Mouse (Mus musculus): Measurements from ENCODE around the gene Ppp2r5b. TPM values are rescaled to one million over a fixed set of nuclear protein-coding genes. Genes with fewer than 3 reads are reported as not detected.

Ppp2r5b gene
- polyA plus RNA-seq (2017; shearing (Covaris generic)): 1 to 10 TPM; 1.4 to 1.5 TPM

DNA sequence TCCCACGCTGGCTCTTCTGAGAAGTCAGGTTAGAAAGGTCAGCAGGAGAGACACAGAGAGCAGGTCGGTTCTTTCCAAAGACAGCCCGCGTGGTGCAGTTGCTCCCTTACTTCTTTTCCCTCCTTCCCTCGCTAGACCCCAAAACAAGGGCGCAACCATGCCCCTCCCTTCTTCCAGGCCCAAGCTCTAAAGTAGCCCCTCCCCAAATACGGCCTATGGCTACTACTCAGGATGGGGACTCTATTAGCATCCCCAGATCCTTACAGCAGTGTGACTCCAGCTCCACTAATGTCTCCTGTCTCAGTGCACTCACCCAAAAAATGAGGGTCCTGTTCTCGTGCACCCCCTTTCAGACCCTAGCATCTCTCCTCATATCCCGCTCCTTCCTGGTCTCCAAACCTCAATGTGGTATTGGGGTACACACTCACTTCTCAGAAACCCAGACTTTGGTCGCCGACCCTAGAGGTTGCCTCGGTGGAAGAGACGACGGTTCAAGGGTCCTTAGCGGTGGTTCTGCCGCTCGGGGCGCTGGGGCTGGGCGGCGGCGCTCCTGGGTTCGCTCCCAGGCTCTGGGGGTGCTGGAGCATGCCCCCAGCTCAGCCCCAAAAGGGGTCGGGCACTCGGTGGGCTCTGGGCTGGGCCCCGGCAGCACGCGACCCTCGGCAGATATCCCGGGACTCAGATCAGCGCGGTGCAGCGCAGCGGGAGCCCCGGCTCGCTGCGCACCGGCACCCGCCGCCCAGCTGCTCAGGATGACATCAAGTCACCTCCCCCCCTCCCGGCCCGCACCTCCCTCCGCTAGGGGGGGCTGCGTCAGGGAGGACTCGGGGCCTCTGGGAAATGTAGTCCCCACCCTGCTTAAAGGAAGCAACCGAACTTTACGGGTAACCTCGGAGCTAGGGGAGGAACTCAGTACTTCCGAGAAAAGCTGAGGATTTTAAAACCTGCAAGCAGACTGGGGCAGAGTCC lies at the start of gene Ppp2r5b:
Ppp2r5b (minus strand) TSS at position 789 of the 969 bp plus-strand sequence.
- ATAC-seq: peak; percentile 93

DNA sequence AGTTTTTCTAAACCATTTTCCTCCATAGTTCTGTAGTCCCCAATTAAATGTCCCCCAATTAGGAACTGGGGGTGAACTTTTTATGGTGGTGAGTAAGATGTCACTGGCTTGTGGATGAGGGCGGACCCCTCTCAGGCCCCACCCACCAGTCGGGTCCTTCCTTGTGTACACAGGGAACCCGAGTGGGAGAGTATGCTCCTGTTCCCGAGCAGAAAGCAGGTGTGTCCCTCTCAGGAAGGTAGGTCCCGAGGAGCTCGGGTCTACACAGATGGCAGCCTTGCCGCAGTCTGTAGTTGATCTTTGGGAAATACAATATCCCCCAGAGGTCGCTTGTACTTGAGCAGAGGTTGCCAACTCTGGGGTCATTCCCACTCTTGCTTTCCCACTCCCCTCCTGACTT lies 49.6 kb upstream of the Ppp2r5b start:
- no peak for ATAC-seq

DNA sequence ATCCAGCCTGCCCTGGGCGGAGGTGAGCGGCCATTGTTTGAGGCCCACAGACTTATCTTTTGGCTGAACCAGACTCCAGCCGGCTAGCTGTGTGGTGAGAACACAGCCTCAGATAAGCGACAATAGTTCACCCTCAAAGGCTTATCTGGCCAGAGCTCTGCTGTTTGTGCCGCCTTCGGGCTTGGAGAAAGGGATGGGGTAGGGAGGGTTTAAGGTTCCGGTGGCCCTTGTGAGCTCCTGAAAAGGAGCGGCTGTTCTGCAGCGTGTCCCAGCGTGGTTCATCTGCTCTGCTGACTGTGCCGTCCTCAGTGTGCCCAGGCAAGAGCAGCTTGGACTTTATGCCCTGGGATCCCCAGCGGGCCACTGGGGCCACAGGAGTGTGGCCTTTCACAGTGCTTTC lies 48.8 kb upstream of the Ppp2r5b start:
- ATAC-seq: no peak

DNA sequence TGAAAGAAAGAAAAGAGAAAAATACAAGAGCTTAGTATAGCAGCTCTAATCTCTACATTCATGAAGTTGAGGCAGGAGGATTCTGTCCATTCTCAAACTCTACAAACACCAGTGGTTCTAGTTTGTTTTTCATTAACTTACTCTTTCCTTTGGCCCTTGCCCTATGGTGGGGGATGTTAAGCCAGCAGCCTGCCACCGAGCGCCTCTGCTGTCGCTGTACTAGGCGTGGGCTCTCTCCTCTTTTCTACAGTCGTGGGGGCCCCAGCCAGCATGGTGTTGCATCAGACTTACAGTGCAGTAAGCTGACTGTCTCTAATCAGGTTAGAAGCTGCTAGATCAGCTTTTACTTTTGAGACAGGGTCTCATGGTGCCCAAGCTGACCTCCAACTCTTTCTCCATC lies 47.3 kb upstream of the Ppp2r5b start:
- ATAC-seq: no peak

DNA sequence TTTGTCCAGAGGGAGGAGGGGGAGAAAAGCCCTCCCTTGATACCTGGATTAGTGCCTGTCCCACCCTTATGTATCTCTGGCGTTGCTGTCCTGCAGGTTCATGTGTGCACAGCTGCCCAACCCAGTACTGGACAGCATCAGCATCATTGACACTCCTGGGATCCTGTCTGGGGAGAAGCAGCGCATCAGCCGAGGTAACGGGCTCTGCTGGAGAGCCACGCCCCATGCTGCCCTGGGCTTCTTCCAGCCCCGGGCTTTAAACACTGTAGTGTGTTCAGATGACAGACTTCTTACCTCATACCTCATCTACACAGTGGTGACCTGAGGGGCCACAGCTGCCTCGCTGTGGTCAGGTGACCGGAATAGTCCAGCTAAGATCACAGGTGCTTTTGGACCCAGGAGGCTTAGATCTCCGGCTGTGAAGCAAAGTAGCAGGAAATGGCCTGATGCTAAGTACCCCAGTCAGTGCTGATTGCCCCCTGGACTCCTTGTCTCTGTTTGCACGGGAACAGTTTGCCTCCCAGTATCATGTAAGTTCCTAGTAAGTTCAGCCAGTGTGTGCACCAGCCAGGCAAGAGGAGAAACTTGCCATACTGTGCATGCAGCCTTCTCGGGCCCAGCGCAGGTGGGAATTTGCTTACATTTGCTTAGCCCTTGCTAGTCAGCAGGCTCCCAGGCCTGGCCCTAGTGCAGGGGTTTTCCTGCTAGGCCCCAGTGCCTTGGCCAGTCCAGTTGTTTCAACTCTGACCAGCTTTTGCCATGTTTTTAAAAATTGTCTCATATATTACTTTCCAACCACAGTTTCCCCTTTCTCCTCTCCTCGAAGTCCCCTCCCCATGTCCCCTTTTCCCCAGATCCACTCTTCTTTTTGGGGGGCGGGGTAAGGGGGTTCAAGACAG lies 45.7 kb upstream of the Ppp2r5b start:
- ATAC-seq: no peak

DNA sequence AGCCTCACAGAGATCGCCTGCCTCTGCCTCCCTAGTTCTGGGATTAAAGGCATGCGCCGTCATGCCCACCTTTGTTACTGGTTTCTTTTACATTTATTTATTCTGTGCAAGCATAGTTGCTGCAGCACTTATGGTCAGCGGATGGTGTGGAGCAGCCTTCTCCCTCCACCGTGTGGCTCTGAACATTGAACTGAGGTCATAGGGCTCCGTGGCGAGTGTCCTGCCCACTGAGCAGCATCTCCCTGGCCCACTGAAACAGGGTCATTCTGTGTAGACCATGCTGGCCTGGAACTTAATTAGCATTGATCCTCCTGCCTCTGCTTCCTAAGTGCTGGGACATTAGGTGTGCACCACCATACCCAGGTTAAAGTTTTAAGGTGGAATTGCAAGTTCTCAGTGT lies 44.9 kb upstream of the Ppp2r5b start:
- ATAC-seq: no peak

DNA sequence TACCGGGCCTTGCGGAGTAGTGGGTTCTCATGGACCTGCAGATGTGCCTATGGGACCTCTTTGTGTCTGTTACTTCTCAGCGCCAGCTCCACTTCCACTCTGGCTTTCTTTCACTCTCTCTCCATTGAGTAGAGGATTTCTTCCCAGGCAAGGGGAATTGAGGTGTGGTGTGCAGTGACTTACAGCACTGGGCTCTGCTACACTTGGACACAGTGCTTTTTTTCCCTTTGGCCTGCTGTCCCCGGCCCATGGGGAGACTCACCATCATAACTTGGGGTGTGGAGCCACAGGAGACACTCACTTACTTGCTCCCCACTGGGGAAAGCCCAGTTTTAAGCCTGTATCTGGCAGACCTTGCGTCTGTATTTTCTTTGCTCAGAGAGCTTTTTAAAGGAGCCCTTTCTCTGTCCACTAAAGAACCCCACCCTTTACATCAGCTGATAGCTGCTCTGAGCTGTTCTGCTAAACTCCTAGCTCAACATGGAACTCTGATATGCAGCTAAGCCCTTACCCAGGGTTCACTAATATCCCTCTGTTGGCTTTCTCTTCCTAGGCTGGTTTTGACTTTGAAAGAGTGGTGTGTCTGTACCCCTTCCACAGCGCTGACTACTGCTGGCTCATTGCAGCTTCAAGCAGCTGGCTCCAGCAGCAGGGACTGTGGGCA lies 43.9 kb upstream of the Ppp2r5b start:
- ATAC-seq: no peak

DNA sequence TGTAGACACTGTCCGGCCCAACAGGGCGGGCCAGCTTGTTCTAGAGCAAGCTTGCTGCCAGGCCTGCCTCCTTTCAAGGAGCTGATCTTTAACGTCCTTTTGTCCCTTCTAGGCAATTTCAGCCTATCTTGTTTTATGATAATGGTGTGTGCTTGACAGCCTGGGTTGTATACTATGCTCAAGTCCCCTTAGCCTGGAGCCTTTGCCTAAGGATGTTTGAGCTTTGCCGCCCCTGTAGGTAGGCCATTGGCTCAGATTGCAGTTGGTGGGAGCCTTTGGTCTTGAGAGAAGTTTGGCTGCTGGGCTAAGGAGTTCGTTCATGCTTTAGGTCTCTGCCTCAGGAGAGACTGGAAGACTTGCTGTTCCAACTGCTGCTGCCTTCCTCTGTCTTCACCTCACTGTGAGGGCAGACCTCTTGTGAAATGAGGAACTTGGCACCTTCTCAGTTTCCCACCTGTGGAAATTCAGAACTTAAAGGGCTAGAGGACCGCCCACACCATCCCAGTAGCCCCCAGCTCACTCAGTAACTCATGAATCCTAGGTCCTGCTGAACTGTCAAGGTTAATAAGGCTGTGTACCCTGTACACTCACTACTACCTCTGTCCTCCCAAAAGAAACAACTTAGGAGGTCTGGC lies 42.9 kb upstream of the Ppp2r5b start:
- no peak for ATAC-seq

DNA sequence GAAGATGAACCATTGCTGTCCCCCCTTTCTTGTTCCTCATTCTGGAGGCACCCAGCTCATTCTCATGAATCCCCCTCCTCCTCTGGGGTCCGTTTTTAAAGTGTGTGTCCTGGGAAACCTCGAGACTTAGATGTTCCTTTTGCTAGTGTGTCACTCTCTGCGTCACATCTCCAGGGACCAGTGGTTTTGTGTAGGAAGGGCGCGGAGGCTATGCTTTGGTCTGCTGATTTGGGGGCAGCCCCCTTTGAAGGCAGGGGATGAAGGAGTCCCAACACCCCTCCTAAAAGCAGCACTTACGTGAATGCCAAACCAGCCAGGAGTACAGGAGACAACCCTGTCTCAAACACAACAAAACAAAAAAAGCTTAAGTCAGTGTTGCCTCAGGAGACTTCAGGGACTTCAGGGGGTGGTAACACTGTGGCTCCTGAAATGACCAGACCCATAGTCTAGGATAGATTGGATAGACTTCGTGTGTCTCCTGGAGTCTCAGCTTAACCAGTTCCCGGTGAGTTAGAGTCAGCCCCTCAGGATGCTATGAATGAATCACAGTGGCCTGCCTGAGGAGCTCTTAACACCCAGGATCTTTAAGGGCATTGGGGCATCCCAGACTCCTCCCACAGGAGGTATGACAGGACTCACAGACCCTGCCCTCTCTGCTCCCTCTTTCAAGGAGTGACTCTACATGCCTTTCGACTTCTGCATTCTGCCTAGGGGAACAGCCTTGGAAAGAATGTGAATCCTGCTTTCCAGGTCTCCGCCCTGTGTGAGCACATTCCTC lies 42.2 kb upstream of the Ppp2r5b start:
- no peak for ATAC-seq

DNA sequence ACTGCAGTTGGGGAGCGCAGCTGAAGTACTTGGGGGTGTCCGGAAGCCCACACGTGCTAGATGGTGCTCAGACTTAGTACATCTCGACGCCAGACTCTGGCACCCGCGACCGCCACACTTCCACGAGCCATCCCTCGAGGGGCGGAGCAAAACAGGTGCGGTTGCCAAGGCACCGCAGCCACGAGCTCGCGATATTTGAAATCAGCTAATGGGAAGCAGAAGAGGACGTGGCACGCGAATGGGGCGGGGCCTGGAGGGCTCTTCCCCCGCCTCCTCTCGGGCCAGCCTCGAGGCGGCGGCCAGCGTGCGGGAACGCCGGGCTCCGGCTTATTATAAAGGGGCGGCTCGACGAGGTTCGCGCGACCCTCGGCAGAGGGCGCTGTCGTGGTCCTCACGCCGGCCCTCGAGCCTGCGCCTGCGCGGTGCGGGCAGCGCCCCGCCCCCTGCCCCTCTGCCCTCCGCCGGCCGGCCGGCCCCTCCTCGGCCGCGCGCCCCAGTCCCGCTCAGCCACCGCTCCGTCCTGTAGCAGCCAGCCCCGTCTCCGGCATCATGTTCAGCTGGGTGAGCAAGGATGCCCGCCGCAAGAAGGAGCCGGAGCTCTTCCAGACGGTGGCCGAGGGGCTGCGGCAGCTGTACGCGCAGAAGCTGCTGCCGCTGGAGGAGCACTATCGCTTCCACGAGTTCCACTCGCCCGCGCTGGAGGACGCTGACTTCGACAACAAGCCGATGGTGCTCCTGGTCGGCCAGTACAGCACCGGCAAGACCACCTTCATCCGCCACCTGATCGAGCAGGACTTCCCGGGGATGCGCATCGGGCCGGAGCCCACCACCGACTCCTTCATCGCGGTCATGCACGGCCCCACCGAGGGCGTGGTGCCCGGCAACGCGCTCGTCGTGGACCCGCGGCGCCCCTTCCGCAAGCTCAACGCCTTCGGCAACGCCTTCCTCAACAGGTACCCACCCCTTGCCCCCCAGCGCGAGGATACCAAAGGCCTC lies 41.1 kb upstream of the Ppp2r5b start, which contains the start of gene Ehd1:
Ehd1 (plus strand) TSS at position 300 of the 996 bp plus-strand sequence.
- ATAC-seq: peak; percentile 87

DNA sequence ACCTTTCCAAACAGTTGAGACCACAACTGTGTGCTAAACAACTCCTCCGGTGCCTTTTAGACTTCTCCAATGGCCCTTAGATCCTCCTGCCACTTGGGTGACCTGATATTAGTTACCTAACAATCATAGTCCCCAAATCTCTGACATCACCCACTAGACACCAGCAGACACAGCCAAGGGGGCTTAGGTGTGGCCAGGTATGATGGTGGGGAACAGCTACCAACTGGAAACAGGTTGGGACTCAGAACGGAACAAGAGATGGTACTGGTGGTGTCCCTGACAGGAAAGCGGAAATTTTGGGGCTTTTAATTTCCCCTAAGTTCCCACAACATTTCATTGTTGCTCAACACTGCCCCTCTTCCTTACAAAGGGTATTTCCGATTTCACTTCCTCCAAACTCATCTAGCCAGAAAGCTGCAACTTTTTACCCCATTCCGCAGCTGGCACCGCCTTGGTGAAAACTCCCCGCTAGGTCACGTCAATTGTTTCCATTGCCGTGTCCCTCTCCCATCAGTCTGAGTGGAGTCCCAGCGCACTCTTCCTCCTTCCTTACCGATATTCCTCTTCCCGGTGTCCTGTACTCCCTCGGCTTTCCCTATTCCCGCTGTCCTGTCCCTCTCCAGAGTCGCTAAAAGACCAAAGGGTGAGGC lies 40.2 kb upstream of the Ppp2r5b start:
- peak; percentile 22 for ATAC-seq

DNA sequence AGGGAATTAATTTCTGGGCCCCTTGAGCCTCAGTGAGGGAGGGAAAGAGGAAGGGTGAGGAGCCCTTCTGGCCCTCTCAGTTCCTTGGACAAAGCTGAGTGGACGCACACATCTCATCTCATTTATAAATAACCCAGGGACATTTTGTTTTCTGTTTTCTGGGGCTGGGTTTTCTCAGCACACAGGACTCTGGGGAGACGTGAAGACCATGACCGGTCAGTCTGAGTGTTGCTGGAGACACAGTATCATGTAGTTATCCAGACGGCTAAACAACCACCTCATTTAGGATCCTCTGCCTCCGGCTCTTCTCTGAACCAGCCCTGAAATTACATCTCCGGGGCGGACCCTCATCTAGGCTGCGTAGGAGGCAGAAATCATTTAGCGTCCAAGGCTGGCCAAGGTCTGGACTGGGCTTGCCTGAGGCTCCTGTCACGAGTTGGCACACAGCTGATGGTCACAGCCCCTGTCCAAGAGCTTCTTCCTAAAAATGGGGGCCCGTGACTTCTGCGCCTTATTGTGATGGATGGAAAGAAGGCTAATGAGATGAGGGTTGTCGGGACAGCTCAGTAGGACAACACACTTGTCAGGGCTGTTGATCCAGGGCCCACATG lies 38.4 kb upstream of the Ppp2r5b start:
- ATAC-seq: no peak

DNA sequence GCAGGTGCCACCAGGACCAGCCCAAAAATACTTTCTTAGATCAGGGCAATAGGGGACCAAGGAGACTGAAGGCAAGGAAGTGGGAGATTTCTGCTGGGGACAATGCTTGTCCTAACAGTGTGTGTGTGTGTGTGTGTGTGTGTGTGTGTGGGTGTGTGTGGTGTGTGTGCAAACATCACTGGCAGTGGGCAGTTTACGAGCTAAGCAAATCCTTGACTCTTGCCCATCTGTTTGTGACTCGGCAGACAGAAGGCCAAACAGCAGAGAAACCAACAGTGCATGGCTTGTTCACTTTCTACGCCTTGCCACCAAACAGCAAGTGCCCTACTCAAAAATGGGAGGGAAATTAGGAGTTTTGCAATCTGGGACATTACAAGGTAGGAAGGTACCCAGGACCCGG lies 37.9 kb upstream of the Ppp2r5b start:
- ATAC-seq: no peak

DNA sequence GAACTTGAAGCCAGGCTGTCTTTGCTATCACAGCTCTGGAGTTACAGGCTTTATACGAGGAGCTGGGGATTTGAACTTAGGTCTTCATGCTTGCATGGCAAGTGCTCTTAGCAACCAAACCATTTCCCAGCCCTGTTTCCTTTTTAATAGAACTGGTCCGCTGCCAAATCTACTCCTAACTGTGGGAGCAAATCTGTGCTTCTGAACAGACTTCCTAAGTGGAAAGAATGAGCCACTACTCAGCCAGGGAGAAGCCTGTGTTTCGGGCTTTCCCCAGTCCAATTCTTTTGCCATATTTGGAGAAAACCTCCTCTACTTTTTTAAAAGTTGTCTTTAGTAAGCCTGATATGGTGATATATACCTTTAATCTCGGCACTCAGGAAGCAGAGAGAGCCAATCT lies 37.1 kb upstream of the Ppp2r5b start:
- no peak for ATAC-seq

DNA sequence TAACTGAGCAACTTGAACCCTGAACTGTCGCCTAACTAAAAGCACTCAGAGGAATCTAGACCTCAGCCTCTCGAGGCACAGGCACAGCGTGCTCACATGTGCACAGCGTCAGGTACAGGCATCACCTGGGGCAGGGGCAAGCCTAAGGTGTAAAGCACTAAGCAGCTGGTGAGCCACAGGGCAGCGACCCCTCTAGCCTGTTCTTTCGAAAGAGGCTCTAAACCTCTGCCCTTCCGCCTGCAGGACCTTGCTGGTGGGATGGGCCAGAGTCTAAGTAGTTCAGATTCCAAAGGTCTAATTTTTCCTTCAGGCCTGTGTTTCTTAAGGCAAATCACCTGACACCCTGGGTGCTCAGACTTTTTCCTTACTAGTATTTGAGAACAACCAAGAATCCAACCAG lies 36.4 kb upstream of the Ppp2r5b start:
- ATAC-seq: no peak

DNA sequence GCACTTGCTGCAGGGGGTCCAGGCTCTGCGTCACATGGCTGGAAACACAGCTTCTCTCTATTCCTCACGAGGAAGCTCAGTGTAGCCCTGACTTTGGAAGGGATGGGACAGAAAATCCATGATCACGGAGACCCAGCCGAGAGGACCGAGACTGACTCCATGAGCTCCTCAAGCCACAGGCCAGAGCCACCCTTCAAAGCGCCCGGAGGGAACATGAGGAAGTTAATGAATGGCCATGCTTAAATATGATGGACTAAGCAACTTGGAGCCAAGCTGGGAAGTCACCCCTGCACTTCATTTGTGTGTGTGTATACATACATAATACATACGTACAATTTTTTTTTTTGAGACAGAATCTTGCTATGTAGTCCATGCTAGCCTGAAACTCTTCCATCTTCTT lies 35.5 kb upstream of the Ppp2r5b start:
- ATAC-seq: no peak

DNA sequence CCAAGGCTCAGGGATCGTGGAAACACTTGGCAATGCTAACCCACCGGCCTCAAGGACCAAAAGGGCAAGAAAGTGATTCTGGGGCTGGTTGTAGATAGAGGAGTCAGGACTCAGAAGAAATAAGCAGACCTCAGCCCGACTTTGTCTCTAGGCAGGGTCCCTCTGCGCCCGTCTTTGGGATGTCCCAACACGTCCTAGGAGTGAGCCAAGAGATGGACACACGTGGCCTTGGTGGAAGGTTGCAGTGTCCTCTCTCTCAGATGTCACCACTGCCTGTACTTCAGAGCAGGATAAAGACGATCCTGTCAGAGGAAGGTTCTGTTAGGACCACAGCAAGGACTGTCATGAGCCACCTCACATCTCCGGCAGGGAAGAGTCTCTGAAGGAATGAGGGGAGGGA lies 35.0 kb upstream of the Ppp2r5b start:
- ATAC-seq: no peak

DNA sequence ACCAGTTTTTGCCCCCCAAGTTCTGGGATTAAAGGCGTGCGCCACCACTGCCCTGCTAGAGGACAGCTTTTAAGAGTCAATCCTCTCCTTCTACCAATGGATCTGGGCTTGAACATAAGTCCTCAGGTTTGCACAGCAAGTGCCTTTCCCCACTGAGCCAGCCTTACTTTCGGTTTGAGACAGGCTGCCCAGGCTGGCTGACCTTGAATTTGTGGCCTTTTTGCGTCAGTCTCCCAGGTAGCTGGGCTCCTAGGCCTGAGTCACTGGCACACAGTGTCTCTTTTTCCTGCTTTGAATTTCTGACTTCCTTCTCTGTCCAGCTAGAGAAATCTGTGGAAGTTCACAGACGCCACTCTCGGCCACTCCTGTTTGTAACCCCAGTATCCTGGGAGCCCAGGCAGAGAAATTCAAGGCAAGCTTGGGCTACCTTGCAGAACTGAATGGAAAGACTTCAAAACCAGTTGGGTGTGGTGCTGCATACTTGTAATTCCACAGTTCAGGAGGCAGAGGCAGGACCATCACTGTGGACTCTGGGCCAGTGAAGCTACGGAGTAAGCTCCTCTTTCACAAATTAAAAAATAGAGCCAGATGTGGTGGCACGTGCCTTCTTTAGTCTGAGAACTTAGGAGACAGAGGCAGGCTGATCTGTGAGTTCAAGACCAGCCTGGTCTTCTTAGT lies 34.3 kb upstream of the Ppp2r5b start:
- ATAC-seq: no peak

All from activated CD4-positive, CD25-positive, alpha-beta regulatory T cell, adult 4 months (primary cell).